Mouse (Mus musculus) urinary bladder, adult 18-20 months (tissue): ENCODE results near the gene Pex14.
A peak's percentile ranks its signal among the peaks of the same experiment; 100 is the strongest.

Experiments used
- DNase-seq, 2 experiments: peaks; one replicate each; pipeline ENCODE4 v3.0.0; 2022; ENCODE audit warnings: low spot score in 2 of 2, mixed read lengths in 2 of 2

Pex14 gene

DNA sequence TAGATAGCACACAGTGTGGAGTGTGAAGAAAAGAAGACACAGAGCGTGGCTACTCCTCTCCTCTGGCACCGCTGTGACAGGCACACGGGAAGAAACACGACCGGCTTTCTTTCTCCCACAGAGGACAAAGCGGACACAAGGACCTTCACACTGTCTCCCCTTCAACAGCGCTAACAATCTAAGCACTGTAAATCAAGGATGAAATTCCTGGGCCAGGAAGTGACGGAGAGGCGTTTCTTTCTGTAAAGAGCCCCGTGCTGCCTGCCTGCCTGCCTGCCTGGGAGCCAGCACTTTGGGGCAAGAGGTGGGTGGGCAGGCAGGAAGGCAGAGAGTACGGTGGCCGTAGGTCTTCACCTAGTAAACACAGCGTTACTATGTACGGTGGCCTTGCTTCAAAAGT lies 42.2 kb downstream of the Pex14 start:
- DNase-seq = no peak

GRCm38 (mm10) chr4:149056957-149057356 lies 42.7 kb downstream of the Pex14 start:
- DNase-seq = no peak

DNA sequence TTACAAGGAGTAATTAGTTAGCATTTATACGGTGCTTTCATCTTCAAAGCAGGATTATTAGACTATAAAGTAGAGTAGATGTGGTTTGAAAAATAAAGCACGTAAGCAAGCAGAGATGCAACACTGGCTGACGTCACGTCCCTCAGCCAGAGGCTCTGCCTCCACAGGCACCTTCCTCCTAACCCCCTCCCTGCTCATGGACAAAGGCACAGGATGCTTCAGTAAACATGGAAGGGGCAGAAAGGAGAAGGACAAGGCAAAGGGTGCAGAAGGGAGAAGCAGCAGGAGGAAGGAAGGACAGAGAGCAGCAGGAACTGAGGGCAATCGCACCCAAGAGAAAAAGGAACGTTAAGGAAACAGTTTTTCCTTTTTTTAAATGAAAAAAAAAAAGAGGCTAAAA lies 43.8 kb downstream of the Pex14 start:
- no peak for DNase-seq

- DNase-seq = peak; percentile 19 to 25
Measured at GRCm38 (mm10) chr4:149049351-149050159, 50.1 kb downstream of the Pex14 start.

DNA sequence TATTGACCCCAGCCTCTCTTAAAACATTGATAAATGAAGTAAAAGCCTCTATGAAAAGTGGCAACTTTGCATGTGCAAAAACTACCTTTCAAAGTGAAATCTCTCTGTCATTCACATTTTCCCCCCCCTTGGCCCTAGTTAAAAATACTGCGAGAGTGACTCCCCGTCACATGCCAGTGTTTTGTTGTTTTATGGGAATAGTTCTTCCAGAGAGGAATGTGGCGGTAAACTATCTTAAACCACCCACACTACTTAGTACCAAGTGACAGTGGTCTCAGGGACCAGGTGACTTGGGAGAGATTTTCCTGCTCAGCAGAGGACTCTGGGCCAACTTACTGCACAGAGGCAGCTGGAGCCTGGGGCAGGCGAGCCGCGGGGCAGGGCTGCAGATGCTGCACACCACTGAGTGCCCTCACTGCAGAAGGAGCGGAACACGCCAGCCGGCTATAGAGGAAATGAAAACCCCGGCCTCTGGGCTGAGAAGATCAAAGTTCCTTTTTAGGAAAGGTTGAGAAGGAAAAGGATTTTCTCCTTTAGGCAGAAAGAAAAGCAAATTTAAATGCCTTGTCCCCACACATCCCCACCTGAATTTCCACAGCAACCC lies 50.9 kb downstream of the Pex14 start:
- no peak for DNase-seq

- DNase-seq = peak; percentile 21 to 30
Measured at GRCm38 (mm10) chr4:149047360-149047759, 52.3 kb downstream of the Pex14 start.

DNA sequence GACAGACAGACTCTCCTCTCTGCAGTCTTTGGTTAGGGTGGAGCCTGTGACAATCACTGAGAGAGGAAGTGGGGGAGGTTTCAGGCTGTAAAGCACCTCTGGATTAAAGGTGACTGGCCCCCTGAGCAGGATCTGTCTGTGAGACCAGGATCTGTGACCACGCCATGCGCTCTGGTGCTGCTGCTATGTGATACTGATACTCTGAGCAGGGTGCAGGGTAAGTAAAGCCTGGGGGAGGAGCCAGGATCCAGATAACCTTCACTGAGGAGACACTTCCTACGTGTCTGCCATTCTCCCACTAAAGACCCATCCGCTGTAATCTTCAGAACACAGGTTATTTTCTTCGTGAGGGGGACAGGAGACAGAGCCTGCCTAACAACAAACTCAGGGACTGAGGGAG lies 53.8 kb downstream of the Pex14 start:
- DNase-seq = no peak

- DNase-seq = no peak
Measured at GRCm38 (mm10) chr4:149040289-149040688, 59.4 kb downstream of the Pex14 start.

DNA sequence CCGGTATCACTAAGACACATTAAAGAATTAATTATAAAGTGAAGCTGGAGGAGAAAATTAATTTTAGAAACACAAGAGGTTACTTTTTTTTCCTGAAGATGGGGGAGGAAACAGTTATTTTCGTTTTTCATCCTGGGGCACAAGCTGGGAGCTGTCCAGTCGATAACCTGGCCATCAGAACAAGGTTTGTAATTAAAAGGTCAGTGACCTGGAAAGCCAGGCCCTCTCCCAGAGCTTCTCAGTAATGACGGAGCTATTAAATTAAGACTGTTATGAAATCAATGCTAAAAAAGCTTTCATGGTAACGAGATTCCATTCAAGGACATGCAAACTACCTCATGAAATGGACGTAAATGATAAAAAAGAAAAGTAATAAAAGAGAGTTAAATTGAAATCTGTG lies 62.0 kb downstream of the Pex14 start:
- no peak for DNase-seq

GRCm38 (mm10) chr4:149036592-149036991 lies 63.1 kb downstream of the Pex14 start:
- no peak for DNase-seq

DNA sequence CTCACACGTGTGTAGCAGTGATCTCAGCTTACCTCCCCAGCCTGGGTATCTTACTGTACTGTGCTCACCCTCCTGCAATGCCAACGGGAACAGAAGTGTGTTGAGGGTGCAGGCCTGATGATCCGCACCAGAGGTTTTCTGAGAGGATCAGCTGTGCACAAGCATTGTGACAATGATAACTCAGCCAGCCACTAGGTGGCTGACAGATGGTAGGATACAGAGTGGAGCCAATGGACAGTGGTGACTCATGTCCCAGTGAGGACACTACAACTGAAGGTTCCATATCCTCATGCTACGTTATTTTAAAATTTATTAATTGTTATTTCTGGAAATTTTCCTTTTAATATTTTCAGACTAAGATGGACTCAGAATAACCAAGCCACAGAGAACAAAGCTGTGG lies 68.2 kb downstream of the Pex14 start:
- DNase-seq = no peak

- DNase-seq = no peak
Measured at GRCm38 (mm10) chr4:149027571-149027970, 72.1 kb downstream of the Pex14 start.

GRCm38 (mm10) chr4:149025242-149025641 lies 74.4 kb downstream of the Pex14 start:
- DNase-seq = no peak

GRCm38 (mm10) chr4:149021021-149021420 lies 78.7 kb downstream of the Pex14 start:
- no peak for DNase-seq

DNA sequence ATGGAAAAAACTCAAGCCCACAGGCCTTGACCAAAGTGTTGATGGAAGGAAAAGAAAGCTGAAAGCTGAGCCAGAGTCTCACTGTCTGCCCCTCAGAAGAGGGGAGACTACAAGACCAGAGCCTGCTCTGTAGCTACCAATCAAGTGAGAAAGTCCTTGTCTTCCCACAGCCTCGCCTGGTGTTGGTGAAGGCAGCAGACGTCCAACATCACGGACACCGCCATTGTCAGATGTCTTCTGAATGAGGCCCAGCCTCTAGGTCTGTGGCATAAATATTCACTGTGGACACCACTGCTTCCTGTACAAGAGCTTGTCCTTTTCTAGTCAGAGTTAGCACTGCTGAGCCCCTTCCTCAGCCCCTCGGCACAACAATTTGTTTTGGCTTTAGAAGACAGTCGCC lies 80.2 kb downstream of the Pex14 start:
- no peak for DNase-seq

DNA sequence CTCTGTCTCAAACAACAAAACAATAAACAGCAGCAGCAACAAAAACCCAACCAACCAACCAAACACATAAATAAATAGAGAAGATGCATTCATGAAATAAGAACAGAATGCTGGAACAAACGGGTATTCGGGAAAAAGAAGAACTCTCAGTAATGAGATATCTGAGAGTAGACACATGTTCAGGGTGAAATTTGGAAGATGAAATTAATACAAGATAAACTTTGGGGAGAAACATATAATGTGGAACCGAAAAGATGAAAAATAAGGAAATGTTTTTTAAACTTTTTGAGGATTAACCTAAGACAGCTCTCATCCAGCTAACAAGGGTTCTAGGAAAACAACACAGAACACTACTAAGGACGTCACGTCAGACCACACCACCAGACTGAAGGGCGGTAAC lies 92.9 kb downstream of the Pex14 start:
- no peak for DNase-seq

- DNase-seq = no peak
Measured at GRCm38 (mm10) chr4:149006107-149006506, 93.6 kb downstream of the Pex14 start.

- no peak for DNase-seq
Measured at GRCm38 (mm10) chr4:149002441-149003093, 97.1 kb downstream of the Pex14 start.

DNA sequence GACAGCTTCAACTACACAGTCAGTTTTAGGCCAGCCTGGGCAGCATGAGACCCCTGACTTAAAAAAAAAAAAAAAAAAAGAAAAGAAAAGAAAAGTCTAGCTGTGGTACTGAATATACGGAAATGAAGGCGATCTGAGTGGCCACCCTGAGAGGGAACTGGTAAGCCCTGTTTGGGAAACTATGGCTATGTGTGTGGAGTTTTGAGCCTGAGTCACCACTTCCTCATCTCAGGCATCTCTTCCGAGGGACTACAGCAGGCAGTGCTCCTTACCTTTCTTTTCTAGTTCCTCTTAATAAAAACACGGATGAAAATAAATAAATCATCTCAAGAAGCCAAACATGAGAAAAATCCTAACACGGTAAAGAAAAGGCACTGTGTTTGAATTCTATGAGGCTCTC lies 98.2 kb downstream of the Pex14 start:
- no peak for DNase-seq

- no peak for DNase-seq
Measured at GRCm38 (mm10) chr4:149000746-149001145, 98.9 kb downstream of the Pex14 start.

GRCm38 (mm10) chr4:148993948-148994347 lies 105.7 kb downstream of the Pex14 start:
- no peak for DNase-seq

DNA sequence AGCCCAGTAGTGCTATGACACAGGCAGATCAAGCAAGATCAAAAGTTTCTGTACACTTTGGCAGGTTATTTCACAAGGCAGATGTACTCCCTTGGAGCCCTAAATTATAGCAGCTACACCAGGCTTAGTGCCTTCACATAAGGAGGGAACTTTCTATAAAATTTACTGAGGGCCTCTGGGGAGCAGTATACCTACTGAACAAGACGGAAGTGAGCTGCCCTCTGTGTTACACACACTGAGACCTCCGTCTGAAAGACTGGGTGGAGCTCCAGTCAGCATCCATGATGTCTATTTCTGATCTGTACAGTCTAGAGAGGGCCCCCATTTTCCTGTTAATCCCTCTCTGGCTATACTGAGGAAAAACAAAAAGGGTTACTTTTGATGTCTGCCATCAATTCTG lies 109.6 kb downstream of the Pex14 start:
- DNase-seq = no peak
